Mouse (Mus musculus) thymus, adult 2 months (tissue): ENCODE data around the gene F2rl1. TPM values are rescaled to one million over a fixed set of nuclear protein-coding genes. Genes with fewer than 3 reads are reported as not detected.

ENCODE experiments used
- DNase-seq: peaks from one replicate; pipeline ENCODE4 v3.0.0; 2021
- H3K27ac ChIP-seq: fragments of 200-500 bp; 2 replicates; pipeline ENCODE4 v1.5.1; 2012; ENCODE audit warnings: low read length, control low read depth; ENCODE audit not compliant: control insufficient read depth, insufficient read depth
- H3K27me3 ChIP-seq: fragments of 200-500 bp; 2 replicates; pipeline ENCODE4 v1.6.1; 2012; ENCODE audit warnings: mild to moderate bottlenecking, low read length, moderate library complexity, mixed read lengths; ENCODE audit not compliant: control insufficient read depth, insufficient read depth
- H3K36me3 ChIP-seq: fragments of 200-500 bp; 2 replicates; pipeline ENCODE4 v1.6.1; 2012; ENCODE audit warnings: mild to moderate bottlenecking, low read length, moderate library complexity; ENCODE audit not compliant: control insufficient read depth, insufficient read depth
- H3K4me1 ChIP-seq: fragments of 200-500 bp; replicated peaks from 2 replicates; pipeline ENCODE4 v1.6.1; 2012; ENCODE audit warnings: low read length; ENCODE audit not compliant: control insufficient read depth, insufficient read depth
- H3K4me3 ChIP-seq: fragments of 200-500 bp; 2 replicates; pipeline ENCODE4 v1.5.1; 2012; ENCODE audit warnings: mild to moderate bottlenecking, low read length, control low read depth, moderate library complexity; ENCODE audit not compliant: control insufficient read depth, insufficient read depth
- CTCF ChIP-seq: fragments of 200-500 bp; IDR thresholded peaks from 2 replicates; pipeline ENCODE4 v1.5.1; 2012; ENCODE audit warnings: mild to moderate bottlenecking, control low read depth, low read length, moderate library complexity, borderline replicate concordance; ENCODE audit not compliant: control insufficient read depth, poor library complexity, insufficient read depth; ENCODE audit errors: extremely low read depth
- POLR2A ChIP-seq: fragments of 200-500 bp; IDR thresholded peaks from 2 replicates; pipeline ENCODE4 v1.6.1; 2012; ENCODE audit warnings: mild to moderate bottlenecking, low read length, control low read depth, moderate library complexity; ENCODE audit not compliant: control insufficient read depth, poor library complexity, insufficient read depth; ENCODE audit errors: extremely low read depth
- WGBS: fragments of 180-500 bp; shearing (Covaris S2); methylation state at CpG from one replicate; pipeline ENCODE4 v1.1.7; 2018; 5-methylcytosine and 5-hydroxymethylcytosine counted together
- polyA plus RNA-seq: library from polyadenylated mRNA; depleted of rRNA; stranded (reverse); fragments of >200 nt; gene quantifications from 2 replicates; pipeline ENCODE4 v1.2.3, GENCODE M21; 2012

The F2rl1 gene
- polyA plus RNA-seq, 1 experiment: 7.8 TPM

DNA sequence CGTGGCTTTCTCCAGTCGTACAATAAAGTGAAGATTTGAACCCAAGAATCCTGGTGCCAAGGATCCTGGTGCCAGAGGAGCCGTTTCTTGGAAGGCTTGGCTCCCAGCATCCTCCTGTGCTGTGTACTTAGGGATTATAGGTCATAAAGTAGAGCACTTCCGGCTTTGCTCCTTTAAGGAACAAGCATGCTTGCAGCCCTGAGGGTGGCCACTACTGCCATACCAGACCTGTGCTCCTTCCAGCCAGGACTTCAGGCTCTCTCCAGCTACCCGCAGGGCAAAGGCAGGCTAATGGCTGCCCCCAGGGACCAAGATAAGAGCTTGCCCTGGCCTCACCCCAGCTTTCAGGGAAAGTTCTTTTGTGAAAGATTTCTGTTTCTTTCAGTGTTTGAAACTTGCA is 31.7 kb downstream of the F2rl1 start:
- no peak for TF ChIP-seq CTCF
- TF ChIP-seq POLR2A: no peak
- H3K4me3 ChIP-seq: no peak overlapping the region
- no peak overlapping the region for H3K27ac ChIP-seq
- no peaks in the 10 kb centered on the region for H3K4me1 ChIP-seq
- H3K27me3 ChIP-seq: no peaks in the 10 kb centered on the region
- no peaks in the 10 kb centered on the region for H3K36me3 ChIP-seq
- no peak for DNase-seq
- WGBS: 90% methylated on average over 5 of the region's 5 CpGs

DNA sequence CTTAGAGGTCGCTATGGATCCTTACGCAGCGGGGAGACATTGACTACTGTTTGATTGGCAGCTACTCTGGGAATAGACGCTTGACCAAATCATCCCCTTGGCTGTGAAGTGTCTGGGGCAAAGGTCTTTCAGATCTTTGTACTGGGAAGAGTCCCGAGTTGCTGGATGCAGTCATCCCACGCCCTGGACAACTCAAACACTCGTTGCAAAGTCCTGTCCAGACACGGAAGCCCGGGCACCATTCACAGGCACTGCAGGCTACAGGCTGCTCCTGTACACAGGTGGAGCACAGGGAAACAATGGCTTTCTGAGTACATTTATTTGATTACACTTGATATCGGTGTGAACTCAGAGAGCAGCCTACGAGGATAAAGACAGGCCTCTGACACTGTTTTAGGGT is 33.7 kb downstream of the F2rl1 start:
- Histone ChIP-seq H3K27me3 (no peaks in the 10 kb centered on the region), H3K27ac (no peak overlapping the region), H3K4me1 (no peaks in the 10 kb centered on the region), H3K36me3 (no peaks in the 10 kb centered on the region), H3K4me3 (no peak overlapping the region)
- DNase-seq: no peak
- WGBS: 93% methylated on average over 11 of the region's 11 CpGs
- no peak for TF ChIP-seq POLR2A
- TF ChIP-seq CTCF: no peak

GRCm38 (mm10) chr13:95484664-95485063 is 40.4 kb downstream of the F2rl1 start:
- Histone ChIP-seq H3K36me3 (no peaks in the 10 kb centered on the region), H3K4me1 (no peaks in the 10 kb centered on the region), H3K27me3 (no peaks in the 10 kb centered on the region), H3K27ac (no peak overlapping the region), H3K4me3 (no peak overlapping the region)
- TF ChIP-seq POLR2A: no peak
- no peak for TF ChIP-seq CTCF
- no peak for DNase-seq
- WGBS: 53% methylated on average over 5 of the region's 5 CpGs

DNA sequence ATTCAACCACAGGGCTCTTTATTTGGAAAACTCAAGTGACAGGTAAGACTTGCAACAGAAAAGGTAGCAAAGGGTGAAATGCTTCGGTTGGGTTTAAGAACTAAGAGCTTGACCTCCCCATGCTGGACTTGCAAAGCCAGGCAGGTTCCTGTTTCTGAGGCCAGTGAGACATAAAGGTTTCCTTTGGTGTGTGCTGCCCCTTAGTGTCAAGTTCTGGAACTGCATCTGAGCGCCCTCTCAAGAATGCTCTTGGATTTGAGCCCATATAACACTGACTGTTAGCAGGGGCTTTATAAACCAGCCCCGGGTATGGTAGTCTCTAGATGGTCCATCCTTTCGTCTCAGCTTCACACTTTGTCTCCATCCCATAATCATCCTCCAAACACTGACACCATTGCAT is 43.6 kb downstream of the F2rl1 start:
- Histone ChIP-seq H3K36me3 (no peaks in the 10 kb centered on the region), H3K27me3 (no peaks in the 10 kb centered on the region), H3K27ac (no peak overlapping the region), H3K4me1 (no peaks in the 10 kb centered on the region), H3K4me3 (no peak overlapping the region)
- TF ChIP-seq CTCF (no peak), POLR2A (no peak)
- DNase-seq: peak; percentile 62
- 7% methylated on average over 4 of the region's 4 CpGs for WGBS

- H3K4me1 ChIP-seq: no peaks in the 10 kb centered on the region
- no peaks in the 10 kb centered on the region for H3K27me3 ChIP-seq
- TF ChIP-seq POLR2A: no peak
- TF ChIP-seq CTCF: no peak
- no peak for DNase-seq
- H3K4me3 ChIP-seq: no peak within 1 kb of the TSS
- H3K27ac ChIP-seq: no peak within 1 kb of the TSS
- no peaks in the 10 kb centered on the region for H3K36me3 ChIP-seq
- 91% methylated on average over 21 of the region's 21 CpGs for WGBS
Observed at GRCm38 (mm10) chr13:95478671-95479413, 46.2 kb downstream of the F2rl1 start, which contains the start of gene S100z. TSS of gene S100z (minus strand) at chr13:95478721.

DNA sequence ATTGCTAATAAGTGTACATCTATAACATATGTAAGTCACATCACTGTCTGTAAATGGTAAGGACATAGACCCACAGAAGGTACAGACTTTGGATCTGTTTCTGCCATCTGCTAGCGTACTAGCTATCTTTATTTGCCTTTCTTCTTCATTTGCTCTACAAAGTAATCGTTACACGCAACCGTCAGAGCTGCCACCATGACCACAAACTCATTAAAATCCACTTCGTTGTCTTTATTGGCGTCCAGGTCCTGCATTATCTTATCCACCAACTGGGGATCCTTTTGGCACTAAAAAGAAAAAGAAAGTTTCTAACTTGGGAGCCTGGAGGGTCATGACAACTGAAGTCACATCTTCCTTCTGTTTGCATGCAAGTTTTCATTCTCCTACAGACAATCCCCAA is 47.9 kb downstream of the F2rl1 start:
- H3K4me3 ChIP-seq: no peak overlapping the region
- H3K27ac ChIP-seq: no peak overlapping the region
- H3K27me3 ChIP-seq: no peaks in the 10 kb centered on the region
- no peaks in the 10 kb centered on the region for H3K36me3 ChIP-seq
- no peak for DNase-seq
- 91% methylated on average over 6 of the region's 6 CpGs for WGBS
- no peak for TF ChIP-seq CTCF
- TF ChIP-seq POLR2A: no peak
- H3K4me1 ChIP-seq: no peaks in the 10 kb centered on the region
